In the genomic region with DNA sequence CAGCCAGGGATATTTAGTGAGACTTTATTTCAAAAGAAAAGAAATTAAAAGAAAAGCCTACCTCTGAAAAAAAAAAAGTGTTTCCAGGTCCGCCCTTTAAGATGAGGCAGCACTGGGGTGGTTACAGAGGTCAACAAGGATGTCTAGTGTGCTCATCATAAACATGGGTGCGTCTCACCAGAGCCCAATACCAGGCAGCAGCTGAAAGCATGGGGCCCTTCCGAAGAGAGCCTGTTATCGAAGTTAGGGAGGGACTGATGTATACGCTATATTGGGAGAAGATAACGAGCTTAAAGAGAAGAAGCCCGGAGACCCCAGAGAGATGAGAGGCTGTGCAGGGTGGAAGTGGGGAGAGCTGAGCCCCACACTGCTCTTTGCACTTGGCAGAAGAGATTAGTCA, we compare ENCODE assay signal across 7 mouse cellular contexts. TPM values are rescaled to one million over a fixed set of nuclear protein-coding genes. Genes with fewer than 3 reads are reported as not detected.
A peak's percentile ranks its signal among the peaks of the same experiment; 100 is the strongest.
DNase-seq lines count a peak whose midpoint lies in the region; ATAC-seq lines count a peak whose summit lies in the region.

No protein-coding gene starts in this region.

- no peak for ATAC-seq in megakaryocyte, adult 5-6 weeks (ENCODE audit: poor library complexity, severe bottlenecking)
- ATAC-seq in embryonic facial prominence, embryonic 12.5 days (ENCODE audit: insufficient number of reproducible peaks, insufficient read depth, low FRiP score, low TSS enrichment), result no peak
- ATAC-seq in limb, embryonic 13.5 days (ENCODE audit: low FRiP score, low read depth), result no peak
- ATAC-seq in stomach, embryonic 14.5 days (ENCODE audit: insufficient number of reproducible peaks, insufficient read depth, low FRiP score, low read depth), result no peak

- no peaks in the 10 kb centered on the region for H3K27me3 ChIP-seq in megakaryocyte, embryonic 14.5 days (replicated peaks)
- no peaks in the 10 kb centered on the region for H3K27me3 ChIP-seq in embryonic facial prominence, embryonic 12.5 days
- no peaks in the 10 kb centered on the region for H3K27me3 ChIP-seq in limb, embryonic 13.5 days
- H3K27me3 ChIP-seq in stomach, embryonic 14.5 days (ENCODE audit: control insufficient read depth, insufficient read depth, low read length), result no peaks in the 10 kb centered on the region

- no peak overlapping the region for H3K9ac ChIP-seq in embryonic facial prominence, embryonic 12.5 days
- peak overlapping the region; percentile 39; the same call in 1 of the 2 replicates for H3K9ac ChIP-seq in limb, embryonic 13.5 days
- peak overlapping the region; percentile 18; the same call in 1 of the 2 replicates for H3K9ac ChIP-seq in stomach, embryonic 14.5 days (replicated peaks; ENCODE audit: low read depth, low read length)

- DNase-seq in layer of hippocampus, adult 8-10 months (ENCODE audit: low spot score in 2 of 2), result no peak
- DNase-seq in kidney, postnatal 10 days, result no peak

- peaks cover 70% of the 10 kb centered on the region for H3K4me1 ChIP-seq in megakaryocyte, embryonic 14.5 days
- H3K4me1 ChIP-seq in embryonic facial prominence, embryonic 12.5 days, result peaks cover 32% of the 10 kb centered on the region
- peaks cover 35% of the 10 kb centered on the region for H3K4me1 ChIP-seq in limb, embryonic 13.5 days
- H3K4me1 ChIP-seq in stomach, embryonic 14.5 days (ENCODE audit: control insufficient read depth, insufficient read depth, low read length), result peaks cover 32% of the 10 kb centered on the region

- H3K4me3 ChIP-seq in megakaryocyte, embryonic 14.5 days (replicated peaks), result peak overlapping the region; percentile 100
- H3K4me3 ChIP-seq in embryonic facial prominence, embryonic 12.5 days, result no peak overlapping the region
- H3K4me3 ChIP-seq in limb, embryonic 13.5 days, result no peak overlapping the region
- H3K4me3 ChIP-seq in stomach, embryonic 14.5 days (ENCODE audit: low read depth, low read length), result no peak overlapping the region

- H3K36me3 ChIP-seq in megakaryocyte, embryonic 14.5 days (replicated peaks; ENCODE audit: low read length), result peaks cover 49% of the 10 kb centered on the region
- no peaks in the 10 kb centered on the region for H3K36me3 ChIP-seq in embryonic facial prominence, embryonic 12.5 days
- 0 out of 2 replicates have a peak, but pooled peaks cover 2% of the 10 kb centered on the region for H3K36me3 ChIP-seq in limb, embryonic 13.5 days
- no peaks in the 10 kb centered on the region for H3K36me3 ChIP-seq in stomach, embryonic 14.5 days (ENCODE audit: control insufficient read depth, insufficient read depth, low read length)

- H3K4me2 ChIP-seq in embryonic facial prominence, embryonic 12.5 days (replicated peaks), result peak overlapping the region; percentile 22; the same call in 1 of the 2 replicates
- H3K4me2 ChIP-seq in limb, embryonic 13.5 days (replicated peaks), result peak overlapping the region; percentile 89
- peak overlapping the region; percentile 79 for H3K4me2 ChIP-seq in stomach, embryonic 14.5 days (replicated peaks; ENCODE audit: low read depth, low read length)

- H3K27ac ChIP-seq in embryonic facial prominence, embryonic 12.5 days, result 0 out of 2 replicates have a peak overlapping the region, but pooled peaks have one; percentile 30
- no peak overlapping the region for H3K27ac ChIP-seq in limb, embryonic 13.5 days
- peak overlapping the region; percentile 64; the same call in 1 of the 2 replicates for H3K27ac ChIP-seq in stomach, embryonic 14.5 days (ENCODE audit: low read length)

- no peaks in the 10 kb centered on the region for H3K9me3 ChIP-seq in megakaryocyte, embryonic 14.5 days
- H3K9me3 ChIP-seq in embryonic facial prominence, embryonic 12.5 days, result no peaks in the 10 kb centered on the region
- H3K9me3 ChIP-seq in limb, embryonic 13.5 days, result no peaks in the 10 kb centered on the region
- no peaks in the 10 kb centered on the region for H3K9me3 ChIP-seq in stomach, embryonic 14.5 days (ENCODE audit: control insufficient read depth, low read depth, low read length)

- WGBS in embryonic facial prominence, embryonic 12.5 days, result 66% methylated on average over 7 of the region's 7 CpGs
- 63% methylated on average over 7 of the region's 7 CpGs for WGBS in limb, embryonic 13.5 days
- WGBS in stomach, embryonic 14.5 days, result 37% methylated on average over 7 of the region's 7 CpGs

RNA-seq across cellular contexts. Expression of a gene that starts 3.3 kb away (rescaled TPM):
- polyA plus RNA-seq in megakaryocyte, embryonic 14.5 days (2012; ENCODE audit: insufficient read depth, low replicate concordance), result 817 and 1,833 TPM in 2 replicates
- total RNA-seq in megakaryocyte, adult 5-6 weeks (2015), result 1,564 and 1,782 TPM in 2 replicates
- 803 and 834 TPM in 2 replicates for total RNA-seq in megakaryocyte, adult 5-6 weeks (2017)
- 378 and 381 TPM in 2 replicates for polyA plus RNA-seq in embryonic facial prominence, embryonic 12.5 days (2016; fragmentation: Nextera tagmentation; extraction: Ambion mirVana)
- 384 and 389 TPM in 2 replicates for polyA plus RNA-seq in limb, embryonic 13.5 days (2015; fragmentation: Nextera tagmentation; extraction: Ambion mirVana)
- 406 and 429 TPM in 2 replicates for polyA plus RNA-seq in stomach, embryonic 14.5 days (2014; fragmentation: Nextera tagmentation; extraction: Ambion mirVana)
- 100 to 1,000 TPM; 324 to 350 (median 341) TPM for total RNA-seq in layer of hippocampus, adult 8-10 months (2022)

RNA-seq across cellular contexts. Expression of a gene that starts 39.2 kb away (rescaled TPM):
- 0.28 TPM in 1 of 2 replicates, not detected in the other for polyA plus RNA-seq in megakaryocyte, embryonic 14.5 days (2012; ENCODE audit: insufficient read depth, low replicate concordance)
- not detected in 2 replicates for total RNA-seq in megakaryocyte, adult 5-6 weeks (2015)
- not detected in 2 replicates for total RNA-seq in megakaryocyte, adult 5-6 weeks (2017)
- polyA plus RNA-seq in embryonic facial prominence, embryonic 12.5 days (2016; fragmentation: Nextera tagmentation; extraction: Ambion mirVana), result not detected in 2 replicates
- 0.18 and 0.31 TPM in 2 replicates for polyA plus RNA-seq in limb, embryonic 13.5 days (2015; fragmentation: Nextera tagmentation; extraction: Ambion mirVana)
- polyA plus RNA-seq in stomach, embryonic 14.5 days (2014; fragmentation: Nextera tagmentation; extraction: Ambion mirVana), result 3.5 and 4.1 TPM in 2 replicates
- total RNA-seq in layer of hippocampus, adult 8-10 months (2022), result not detected

RNA-seq across cellular contexts. Expression of a gene that starts 44.7 kb away (rescaled TPM):
- not detected in 2 replicates for polyA plus RNA-seq in megakaryocyte, embryonic 14.5 days (2012; ENCODE audit: insufficient read depth, low replicate concordance)
- total RNA-seq in megakaryocyte, adult 5-6 weeks (2015), result 0.20 and 0.87 TPM in 2 replicates
- 0.18 TPM in 1 of 2 replicates, not detected in the other for total RNA-seq in megakaryocyte, adult 5-6 weeks (2017)
- not detected in 2 replicates for polyA plus RNA-seq in embryonic facial prominence, embryonic 12.5 days (2016; fragmentation: Nextera tagmentation; extraction: Ambion mirVana)
- not detected in 2 replicates for polyA plus RNA-seq in limb, embryonic 13.5 days (2015; fragmentation: Nextera tagmentation; extraction: Ambion mirVana)
- polyA plus RNA-seq in stomach, embryonic 14.5 days (2014; fragmentation: Nextera tagmentation; extraction: Ambion mirVana), result not detected in 2 replicates
- under 1 TPM in 1 of 4 experiments, not detected in 3; 0.34 TPM for total RNA-seq in layer of hippocampus, adult 8-10 months (2022)

RNA-seq across cellular contexts. Expression of a gene that starts 45.4 kb away (rescaled TPM):
- polyA plus RNA-seq in megakaryocyte, embryonic 14.5 days (2012; ENCODE audit: insufficient read depth, low replicate concordance), result 180 and 228 TPM in 2 replicates
- total RNA-seq in megakaryocyte, adult 5-6 weeks (2015), result 27.8 and 33.6 TPM in 2 replicates
- total RNA-seq in megakaryocyte, adult 5-6 weeks (2017), result 48.2 and 59.5 TPM in 2 replicates
- polyA plus RNA-seq in embryonic facial prominence, embryonic 12.5 days (2016; fragmentation: Nextera tagmentation; extraction: Ambion mirVana), result 211 and 213 TPM in 2 replicates
- 220 and 232 TPM in 2 replicates for polyA plus RNA-seq in limb, embryonic 13.5 days (2015; fragmentation: Nextera tagmentation; extraction: Ambion mirVana)
- polyA plus RNA-seq in stomach, embryonic 14.5 days (2014; fragmentation: Nextera tagmentation; extraction: Ambion mirVana), result 240 and 261 TPM in 2 replicates
- 100 to 1,000 TPM; 150 to 159 (median 154) TPM for total RNA-seq in layer of hippocampus, adult 8-10 months (2022)

RNA-seq across cellular contexts. Expression of a gene that starts 45.6 kb away (rescaled TPM):
- 113 and 116 TPM in 2 replicates for polyA plus RNA-seq in megakaryocyte, embryonic 14.5 days (2012; ENCODE audit: insufficient read depth, low replicate concordance)
- 23.5 and 23.6 TPM in 2 replicates for total RNA-seq in megakaryocyte, adult 5-6 weeks (2015)
- 7.7 and 8.9 TPM in 2 replicates for total RNA-seq in megakaryocyte, adult 5-6 weeks (2017)
- 106 TPM in 2 replicates for polyA plus RNA-seq in embryonic facial prominence, embryonic 12.5 days (2016; fragmentation: Nextera tagmentation; extraction: Ambion mirVana)
- 108 and 112 TPM in 2 replicates for polyA plus RNA-seq in limb, embryonic 13.5 days (2015; fragmentation: Nextera tagmentation; extraction: Ambion mirVana)
- polyA plus RNA-seq in stomach, embryonic 14.5 days (2014; fragmentation: Nextera tagmentation; extraction: Ambion mirVana), result 122 and 132 TPM in 2 replicates
- 100 to 1,000 TPM; 170 to 190 (median 177) TPM for total RNA-seq in layer of hippocampus, adult 8-10 months (2022)

Comparison
In these comparisons a context has a peak if more than half of its experiments do, and no peak if none do; other contexts are left out.
1. H3K4me2 ChIP-seq: peak in every context shown above with its lines; median percentile 89 in limb, embryonic 13.5 days; 79 in stomach, embryonic 14.5 days; 22 in embryonic facial prominence, embryonic 12.5 days.